Mouse (Mus musculus): ENCODE results near the gene Map3k13. TPM values are rescaled to one million over a fixed set of nuclear protein-coding genes. Genes with fewer than 3 reads are reported as not detected.
A peak's percentile ranks its signal among the peaks of the same experiment; 100 is the strongest.

Gene Map3k13
- total RNA-seq, 2 experiments from 2014 or later, result 14.6 to 14.8 TPM

- H3K4me3 ChIP-seq, result 0 out of 2 replicates have a peak overlapping the region, but pooled peaks have one; percentile 11
- no peak overlapping the region for H3K27ac ChIP-seq
- TF ChIP-seq CTCF (conservative IDR thresholded peaks at IDR 0.05), result no peak
- no peak for DNase-seq (ENCODE audit: low spot score in 2 of 2)
These were observed 182.1 kb downstream of the Map3k13 start for GRCm38 (mm10) chr16:21976203-21976602.

- no peak for DNase-seq (ENCODE audit: low spot score in 2 of 2)
- TF ChIP-seq CTCF (conservative IDR thresholded peaks at IDR 0.05), result no peak
- Histone ChIP-seq H3K27ac (no peak overlapping the region), H3K4me3 (no peak overlapping the region)
These were observed 183.2 kb downstream of the Map3k13 start for GRCm38 (mm10) chr16:21977347-21977746.

Other genes with a start within 250 kb of the Map3k13 start
- gene 2510009E07Rik, start 99.7 kb upstream of the Map3k13 start, total RNA-seq (2021), result 10 to 100 TPM; 38.4 to 40.3 TPM
- 1 to 10 TPM; 1.7 to 2.5 TPM for gene Ehhadh, start 6.5 kb upstream of the Map3k13 start, total RNA-seq (2021)
- 10 to 100 TPM; 17.7 to 18.6 TPM for gene Tmem41a, start 153.2 kb downstream of the Map3k13 start, total RNA-seq (2021)
- gene Liph, start 201.3 kb downstream of the Map3k13 start, total RNA-seq (2021), result under 1 TPM; 0.27 to 0.44 TPM
- gene Senp2, start 215.1 kb downstream of the Map3k13 start, total RNA-seq (2021), result 10 to 100 TPM; 81.1 to 90.7 TPM

Measured in layer of hippocampus, adult 2 months (tissue).